Mouse (Mus musculus) brain, embryonic 14.5 days (tissue): ENCODE results near the gene Scyl2. TPM values are rescaled to one million over a fixed set of nuclear protein-coding genes. Genes with fewer than 3 reads are reported as not detected.
A peak's percentile ranks its signal among the peaks of the same experiment; 100 is the strongest.
"Not testable (repeated sequence)": the region's sequence is repeated elsewhere in the genome, so short reads cannot be mapped to it uniquely, and the experiment has no call there.

ENCODE experiments used
- DNase-seq: peaks from one replicate; pipeline ENCODE4 v3.0.0-alpha.2; 2011; ENCODE audit warnings: low read depth
- CTCF ChIP-seq: fragments of 200-500 bp; IDR thresholded peaks from 2 replicates; pipeline ENCODE4 v1.5.1; 2012; ENCODE audit warnings: inconsistent platforms, mild to moderate bottlenecking, moderate library complexity, borderline replicate concordance; ENCODE audit not compliant: insufficient read depth, insufficient read length; ENCODE audit errors: extremely low read depth
- POLR2A ChIP-seq: fragments of 200-500 bp; IDR thresholded peaks from 2 replicates; pipeline ENCODE4 v1.6.1; 2012; ENCODE audit warnings: mild to moderate bottlenecking, inconsistent platforms, borderline replicate concordance; ENCODE audit not compliant: poor library complexity, insufficient read depth, insufficient read length, severe bottlenecking; ENCODE audit errors: extremely low read depth
- polyA plus RNA-seq: library from polyadenylated mRNA; depleted of rRNA; stranded (reverse); fragments of >200 nt; gene quantifications from 2 replicates; pipeline ENCODE4 v1.2.3, GENCODE M21; 2012; rRNA removed

The Scyl2 gene
- 44.8 and 49.0 TPM in 2 replicates for polyA plus RNA-seq

GRCm38 (mm10) chr10:89686139-89686808, at the start of gene Scyl2:
TSS of gene Scyl2 (minus strand) at chr10:89686285.
- DNase-seq: peak; percentile 97
- TF ChIP-seq CTCF: no peak
- TF ChIP-seq POLR2A: peak; percentile 36; the same call in 1 of the 2 replicates

DNA sequence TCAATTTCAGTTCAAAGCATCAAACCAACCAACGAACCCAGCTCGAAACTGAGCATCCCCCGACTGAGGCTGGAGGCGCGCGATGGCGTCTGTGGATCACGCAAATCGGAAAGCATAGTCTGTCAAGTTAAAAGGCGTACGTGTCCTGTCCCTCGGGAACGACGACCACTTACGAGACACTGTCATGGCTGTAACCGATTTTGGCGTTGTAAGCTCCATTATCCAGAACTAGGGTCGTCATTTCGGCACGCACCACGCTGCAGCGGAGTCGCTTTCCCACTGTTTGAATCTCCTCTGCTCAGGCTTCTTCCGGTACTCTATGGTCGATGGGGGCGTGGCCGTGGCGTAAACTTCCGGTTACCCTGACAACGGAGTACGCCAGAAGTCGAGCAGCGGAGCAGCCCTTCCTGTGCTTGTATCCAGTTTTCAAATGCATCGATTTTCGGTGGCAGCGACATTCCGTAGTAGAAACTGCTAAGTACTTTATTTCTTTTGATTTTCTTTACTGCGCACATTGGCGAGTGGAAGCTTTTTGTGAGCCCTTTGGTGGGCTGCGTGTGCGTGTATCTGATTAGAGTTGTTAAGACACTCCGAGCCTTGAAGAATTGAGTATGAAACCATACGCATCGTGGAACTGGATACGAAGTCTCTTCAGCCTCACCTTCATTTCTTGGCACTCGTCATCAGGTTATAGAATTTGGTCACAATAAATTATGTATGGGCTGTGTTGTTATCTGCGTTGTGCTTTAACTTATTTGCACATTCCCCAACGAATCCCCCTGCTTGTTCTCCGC, 46.1 kb upstream of the Scyl2 start, which contains the start of gene Actr6:
Gene Actr6, minus strand, starts transcription at position 295 of the 794 bp plus-strand sequence.
- peak; percentile 98 for DNase-seq
- TF ChIP-seq POLR2A: peak; percentile 30; the same call in 1 of the 2 replicates
- TF ChIP-seq CTCF: no peak

GRCm38 (mm10) chr10:89731341-89731740, 45.3 kb upstream of the Scyl2 start:
- DNase-seq: peak; percentile 23
- TF ChIP-seq CTCF (no peak), POLR2A (no peak)

GRCm38 (mm10) chr10:89730386-89730785, 44.3 kb upstream of the Scyl2 start:
- no peak for DNase-seq
- TF ChIP-seq CTCF (no peak), POLR2A (no peak)

DNA sequence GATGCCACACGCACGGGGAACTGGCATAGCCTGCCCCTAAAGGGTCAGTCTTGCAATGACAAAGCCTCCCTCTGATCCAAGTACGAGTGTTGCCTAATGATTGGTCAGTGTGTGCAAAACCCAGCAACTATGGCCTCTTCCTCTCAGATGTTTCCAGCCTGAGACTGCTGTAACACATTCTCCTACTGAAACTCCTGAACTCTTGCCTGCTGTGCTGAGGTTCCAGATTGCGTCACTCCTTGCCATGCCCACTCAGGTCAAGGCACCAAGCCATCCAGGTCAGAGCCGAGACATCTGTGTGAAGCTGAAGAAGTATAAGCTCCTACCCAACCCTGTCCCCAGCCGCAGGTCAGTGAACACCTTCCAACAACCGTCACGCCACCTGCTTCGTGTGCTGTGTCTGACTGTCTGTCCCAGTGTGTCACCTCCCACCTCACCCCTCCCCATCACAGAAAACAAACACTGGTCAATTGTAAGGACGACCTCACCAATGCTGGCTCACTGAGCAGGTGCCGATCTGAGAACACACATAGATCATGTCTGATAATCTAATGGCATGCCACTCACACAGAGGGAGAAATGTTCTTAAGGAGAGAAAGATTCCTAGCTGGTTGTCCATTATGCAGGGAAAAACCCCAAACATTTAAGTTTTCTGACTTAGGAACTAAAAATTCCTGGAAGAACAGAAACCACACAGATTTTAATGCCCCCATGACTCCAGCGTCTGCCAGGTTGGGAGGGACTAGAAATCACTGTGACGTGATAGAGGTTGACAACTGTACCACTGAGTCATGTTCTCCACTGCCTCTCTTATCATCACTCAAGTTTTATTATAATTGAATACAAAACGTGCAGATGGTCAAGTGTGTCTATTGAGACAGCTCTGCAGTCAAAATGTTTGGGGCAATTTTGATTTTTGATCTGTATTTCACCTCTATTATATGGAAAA, 36.4 kb upstream of the Scyl2 start:
- TF ChIP-seq POLR2A (no peak), CTCF (no peak)
- no peak for DNase-seq

- DNase-seq: no peak
- TF ChIP-seq CTCF (no peak), POLR2A (no peak)
Observed at GRCm38 (mm10) chr10:89720796-89721195, 34.7 kb upstream of the Scyl2 start.

- no peak for TF ChIP-seq CTCF
- no peak for TF ChIP-seq POLR2A
- no peak for DNase-seq
Observed at GRCm38 (mm10) chr10:89720252-89720651, 34.2 kb upstream of the Scyl2 start.

- DNase-seq: no peak
- TF ChIP-seq CTCF (no peak), POLR2A (no peak)
Observed at GRCm38 (mm10) chr10:89714910-89715309, 28.8 kb upstream of the Scyl2 start.

- DNase-seq: peak; percentile 11
- TF ChIP-seq POLR2A (no peak), CTCF (no peak)
Observed at GRCm38 (mm10) chr10:89708720-89709119, 22.6 kb upstream of the Scyl2 start.

GRCm38 (mm10) chr10:89707397-89707796, 21.3 kb upstream of the Scyl2 start:
- TF ChIP-seq CTCF: no peak
- no peak for TF ChIP-seq POLR2A
- peak; percentile 6 for DNase-seq

DNA sequence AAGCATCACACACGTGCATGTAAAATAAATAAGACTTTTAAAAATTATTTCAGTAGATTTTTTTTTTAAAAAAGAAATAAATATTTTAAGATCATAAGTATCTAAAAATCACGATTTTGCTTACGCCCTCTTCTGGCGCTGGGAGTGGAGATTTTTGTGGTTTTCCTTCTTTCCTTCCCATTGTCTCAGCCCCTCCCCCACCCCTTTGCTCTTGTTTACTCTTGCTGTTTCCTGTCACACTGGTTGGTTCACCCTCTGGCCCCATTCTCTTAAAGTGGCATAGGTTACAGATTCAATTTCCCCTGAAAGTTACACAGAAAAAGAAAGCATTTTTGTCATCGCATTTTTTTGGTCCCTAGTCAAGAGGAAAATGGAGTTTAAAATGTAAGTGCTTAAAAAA, 17.0 kb upstream of the Scyl2 start:
- TF ChIP-seq CTCF (no peak), POLR2A (no peak)
- no peak for DNase-seq

DNA sequence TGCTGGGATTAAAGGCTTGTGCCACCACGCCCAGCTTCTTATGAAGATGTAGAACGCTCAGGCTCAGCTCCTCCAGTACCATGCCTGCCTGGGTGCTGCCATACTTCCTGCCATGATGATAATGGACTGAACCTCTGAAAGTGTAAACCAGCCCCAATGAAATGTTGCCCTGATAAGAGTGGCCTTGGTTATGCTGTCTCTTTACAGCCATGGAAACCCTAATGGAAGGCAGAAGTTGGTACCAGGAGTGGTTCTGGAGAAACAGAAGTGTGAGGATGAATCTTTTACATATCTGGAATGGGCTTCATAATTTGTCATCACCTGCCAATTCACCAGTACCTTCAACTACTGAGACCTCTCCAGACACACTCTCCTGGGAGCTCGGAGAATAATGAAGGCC, 11.9 kb upstream of the Scyl2 start:
- TF ChIP-seq CTCF (no peak), POLR2A (no peak)
- no peak for DNase-seq

- DNase-seq: not testable (repeated sequence)
Observed at GRCm38 (mm10) chr10:89696270-89696669, 10.2 kb upstream of the Scyl2 start.
